Mouse (Mus musculus) cortical plate, adult 2 months (tissue): Measurements from ENCODE around the gene Hist1h2be. TPM values are rescaled to one million over a fixed set of nuclear protein-coding genes. Genes with fewer than 3 reads are reported as not detected.
"Not testable (repeated sequence)": the region's sequence is repeated elsewhere in the genome, so short reads cannot be mapped to it uniquely, and the experiment has no call there.

Source experiments
- H3K27ac ChIP-seq: fragments of 200-500 bp; 2 replicates; pipeline ENCODE4 v1.5.1; 2012; ENCODE audit warnings: low read length, control low read depth, inconsistent platforms; ENCODE audit not compliant: insufficient read depth
- H3K4me1 ChIP-seq: fragments of 200-500 bp; 2 replicates; pipeline ENCODE4 v1.6.1; 2011; ENCODE audit warnings: low read length; ENCODE audit not compliant: control insufficient read depth, insufficient read depth
- H3K4me3 ChIP-seq: fragments of 200-500 bp; 2 replicates; pipeline ENCODE4 v1.5.1; 2011; ENCODE audit warnings: mild to moderate bottlenecking, low read length, control low read depth; ENCODE audit not compliant: insufficient read depth
- CTCF ChIP-seq: fragments of 200-500 bp; IDR thresholded peaks from 2 replicates; pipeline ENCODE4 v1.5.1; 2011; ENCODE audit warnings: mild to moderate bottlenecking, control low read depth, low read length; ENCODE audit not compliant: insufficient read depth; ENCODE audit errors: extremely low read depth
- POLR2A ChIP-seq: fragments of 200-500 bp; IDR thresholded peaks from 2 replicates; pipeline ENCODE4 v1.6.1; 2011; ENCODE audit warnings: mild to moderate bottlenecking, low read length, control low read depth; ENCODE audit not compliant: insufficient read depth; ENCODE audit errors: extremely low read depth
- polyA plus RNA-seq: library from polyadenylated mRNA; depleted of rRNA; stranded (reverse); fragments of >200 nt; gene quantifications from 2 replicates; pipeline ENCODE4 v1.2.3, GENCODE M21; 2012

Gene Hist1h2be
- polyA plus RNA-seq, 1 experiment, result 4.2 TPM

DNA sequence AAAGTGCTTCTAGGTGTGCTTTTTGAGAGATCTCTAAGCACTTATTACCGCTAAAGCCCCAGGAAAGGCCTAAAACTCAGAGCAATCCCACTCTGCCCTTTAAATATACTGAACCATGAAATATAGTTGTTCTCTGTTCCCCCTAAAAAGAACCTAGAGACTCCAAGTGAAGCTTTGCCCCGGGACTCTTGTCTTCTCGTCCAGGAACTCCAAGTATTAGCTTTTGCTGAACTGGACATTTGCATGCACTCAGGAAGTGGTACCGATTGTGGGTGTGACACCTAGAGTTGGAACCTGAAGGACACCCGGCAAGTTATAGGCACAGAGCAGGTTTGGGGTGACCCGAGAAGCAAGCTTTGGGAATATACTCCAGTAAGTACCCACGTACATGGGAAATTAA lies 29.7 kb downstream of the Hist1h2be start:
- TF ChIP-seq POLR2A, result no peak
- no peak for TF ChIP-seq CTCF
- H3K4me1 ChIP-seq, result no peaks in the 10 kb centered on the region; the same call in 1 of the 2 replicates
- no peak overlapping the region for H3K27ac ChIP-seq
- H3K4me3 ChIP-seq, result no peak overlapping the region

- H3K4me3 ChIP-seq, result no peak overlapping the region; the same call in 1 of the 2 replicates
- no peak overlapping the region for H3K27ac ChIP-seq
- no peaks in the 10 kb centered on the region; the same call in 1 of the 2 replicates for H3K4me1 ChIP-seq
- no peak for TF ChIP-seq CTCF
- no peak for TF ChIP-seq POLR2A
These were observed 34.0 kb downstream of the Hist1h2be start for GRCm38 (mm10) chr13:23586940-23587225.

DNA sequence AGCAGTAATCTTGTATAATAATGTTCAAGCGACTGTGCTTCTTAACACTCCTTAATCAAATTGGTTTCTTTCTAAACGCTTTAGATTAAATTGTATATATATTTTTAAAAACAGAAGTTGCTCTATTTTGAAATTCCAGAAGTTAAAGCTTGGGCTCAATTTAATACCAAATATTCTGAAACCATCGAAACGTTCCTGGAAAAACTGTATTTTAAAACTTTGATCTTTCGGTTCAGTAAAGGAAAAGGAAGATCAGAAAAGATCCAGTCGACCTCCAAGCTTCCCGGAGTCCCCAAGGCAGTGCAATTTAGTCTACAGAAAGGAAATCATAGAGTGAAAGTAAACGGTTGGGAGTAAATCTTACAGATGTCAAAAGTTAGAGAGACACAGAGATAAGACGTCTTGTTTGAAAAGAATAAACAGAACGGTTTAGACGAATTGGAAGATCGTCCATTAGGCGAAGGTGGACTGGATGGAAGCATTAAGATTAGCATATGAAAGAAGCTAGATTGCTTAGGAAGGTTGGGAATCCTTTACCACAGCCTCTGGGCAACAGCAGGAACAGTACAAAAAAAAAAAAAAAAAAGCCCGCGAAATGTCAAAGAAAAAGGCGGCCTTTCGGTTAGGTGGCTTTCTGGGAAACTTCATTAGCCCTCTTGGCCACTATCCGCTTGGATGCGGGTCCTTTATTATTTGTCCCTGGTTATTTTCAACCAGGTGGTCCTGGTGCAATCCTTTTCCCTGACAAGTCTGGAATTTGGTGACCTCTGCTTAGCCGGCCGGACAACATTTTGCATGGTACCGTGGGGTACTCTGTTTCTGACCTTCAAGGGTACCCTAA lies 34.6 kb downstream of the Hist1h2be start:
- no peaks in the 10 kb centered on the region; the same call in 1 of the 2 replicates for H3K4me1 ChIP-seq
- H3K27ac ChIP-seq, result no peak overlapping the region
- peak overlapping the region; percentile 65 for H3K4me3 ChIP-seq
- no peak for TF ChIP-seq POLR2A
- TF ChIP-seq CTCF, result no peak

DNA sequence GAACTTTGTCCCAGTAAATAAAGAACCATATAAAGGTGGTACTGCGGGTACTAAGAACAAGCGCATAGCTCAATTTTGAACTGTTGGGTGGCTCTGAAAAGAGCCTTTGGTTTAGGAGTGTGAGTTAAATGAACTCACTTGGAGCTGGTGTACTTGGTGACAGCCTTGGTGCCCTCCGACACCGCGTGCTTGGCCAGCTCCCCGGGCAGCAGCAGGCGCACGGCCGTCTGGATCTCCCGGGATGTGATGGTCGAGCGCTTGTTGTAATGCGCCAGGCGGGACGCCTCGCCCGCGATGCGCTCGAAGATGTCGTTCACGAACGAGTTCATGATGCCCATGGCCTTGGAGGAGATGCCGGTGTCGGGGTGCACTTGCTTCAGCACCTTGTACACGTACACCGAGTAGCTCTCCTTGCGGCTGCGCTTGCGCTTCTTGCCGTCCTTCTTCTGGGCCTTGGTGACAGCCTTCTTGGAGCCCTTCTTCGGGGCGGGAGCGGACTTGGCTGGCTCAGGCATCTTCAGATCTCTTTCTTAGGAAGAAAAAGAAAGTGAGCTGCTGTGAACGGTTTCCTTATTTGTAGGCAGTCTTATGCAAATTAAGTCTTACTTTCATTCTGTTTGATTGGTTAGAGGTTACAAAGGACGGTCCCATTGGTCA lies 35.4 kb downstream of the Hist1h2be start:
- peak; percentile 91 for TF ChIP-seq POLR2A
- Histone ChIP-seq H3K27ac (peak overlapping the region; percentile 95), H3K4me3 (peak overlapping the region; percentile 65)
- H3K4me1 ChIP-seq, result not testable (repeated sequence)

- no peak for TF ChIP-seq CTCF
- TF ChIP-seq POLR2A, result 0 out of 2 replicates have a peak, but pooled peaks have one; percentile 22
- Histone ChIP-seq H3K4me3 (peak overlapping the region; percentile 65), H3K4me1 (no peaks in the 10 kb centered on the region; the same call in 1 of the 2 replicates), H3K27ac (peak overlapping the region; percentile 80)
These were observed 35.9 kb downstream of the Hist1h2be start for GRCm38 (mm10) chr13:23585029-23585441.

GRCm38 (mm10) chr13:23584331-23584730 lies 36.6 kb downstream of the Hist1h2be start:
- TF ChIP-seq POLR2A (no peak), CTCF (no peak)
- H3K4me3 ChIP-seq, result peak overlapping the region; percentile 65; the same call in 1 of the 2 replicates
- peak overlapping the region; percentile 67; the same call in 1 of the 2 replicates for H3K27ac ChIP-seq
- no peaks in the 10 kb centered on the region; the same call in 1 of the 2 replicates for H3K4me1 ChIP-seq

DNA sequence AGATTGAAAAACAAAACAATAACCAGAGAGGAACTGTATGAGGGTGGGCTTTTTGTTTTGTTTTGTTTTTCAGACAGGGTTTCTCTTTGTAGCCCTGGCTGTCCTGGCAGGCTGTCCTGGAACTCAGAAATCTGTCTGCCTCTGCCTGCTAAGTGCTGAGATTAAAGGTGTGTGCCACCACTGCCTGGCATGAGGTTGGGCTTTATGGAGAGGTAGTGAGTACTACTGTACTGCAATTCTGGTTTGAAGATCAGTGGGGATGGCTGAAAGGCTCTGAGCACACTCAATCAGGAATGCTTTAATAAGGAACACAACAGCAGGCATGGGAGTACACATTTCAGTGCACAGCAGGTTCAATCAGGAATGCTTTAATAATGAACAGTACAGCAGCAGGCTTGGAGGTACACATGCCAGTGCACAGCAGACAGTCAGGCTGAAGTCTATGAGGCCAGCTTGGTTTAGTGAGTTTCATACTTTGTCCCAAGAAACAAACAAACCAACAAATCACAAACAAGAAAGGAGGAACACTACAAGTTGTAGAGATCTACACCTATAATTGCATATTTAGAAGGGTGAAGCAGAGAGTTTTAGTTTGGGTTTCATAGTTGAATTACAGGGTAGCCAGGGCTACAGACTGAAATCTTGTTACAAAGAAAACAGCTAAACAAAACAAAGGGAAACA lies 37.4 kb downstream of the Hist1h2be start:
- Histone ChIP-seq H3K4me1 (no peaks in the 10 kb centered on the region; the same call in 1 of the 2 replicates), H3K4me3 (no peak overlapping the region), H3K27ac (no peak overlapping the region)
- TF ChIP-seq CTCF, result no peak
- no peak for TF ChIP-seq POLR2A

DNA sequence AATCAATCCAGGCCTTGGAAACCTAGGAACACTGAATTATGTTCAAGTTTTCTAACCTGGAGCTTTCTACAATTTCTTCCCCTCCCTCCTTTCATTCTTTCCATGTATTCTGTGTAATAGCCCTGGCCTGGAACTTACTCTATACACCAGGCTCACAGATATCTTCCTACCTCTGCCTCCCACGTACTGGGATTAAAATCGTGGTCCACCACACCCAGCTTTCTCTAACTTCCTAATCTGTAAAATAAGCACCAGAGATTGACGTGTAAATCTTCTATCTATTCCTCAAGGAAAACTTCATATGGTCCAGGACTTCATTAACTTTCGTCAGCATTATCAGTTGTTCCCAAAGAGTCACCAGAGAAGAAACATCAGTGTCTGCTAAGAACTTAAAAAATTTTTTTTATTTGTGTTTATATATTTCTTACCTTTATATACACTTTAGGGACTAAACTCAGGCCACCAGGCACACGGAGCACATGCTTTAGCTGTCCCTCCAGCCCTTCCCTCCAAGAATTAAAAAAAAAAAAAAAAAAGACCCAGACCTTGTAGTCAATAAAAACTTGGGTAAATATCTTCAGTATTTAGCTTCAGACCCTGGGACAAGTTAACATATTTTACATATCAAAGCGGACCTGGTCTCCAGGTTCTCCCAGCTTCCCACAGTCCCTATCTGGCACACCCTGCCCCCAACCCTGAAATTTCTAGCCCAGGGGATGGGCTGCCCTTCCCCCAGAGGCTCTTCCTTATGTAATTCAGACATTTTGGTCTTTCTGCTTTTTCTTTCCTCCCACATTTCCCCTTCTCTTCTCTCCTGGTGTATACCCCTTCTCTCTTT lies 38.5 kb downstream of the Hist1h2be start:
- TF ChIP-seq CTCF (no peak), POLR2A (no peak)
- Histone ChIP-seq H3K4me1 (no peaks in the 10 kb centered on the region; the same call in 1 of the 2 replicates), H3K27ac (0 out of 2 replicates have a peak overlapping the region, but pooled peaks have one; percentile 9), H3K4me3 (peak overlapping the region; percentile 50; the same call in 1 of the 2 replicates)

DNA sequence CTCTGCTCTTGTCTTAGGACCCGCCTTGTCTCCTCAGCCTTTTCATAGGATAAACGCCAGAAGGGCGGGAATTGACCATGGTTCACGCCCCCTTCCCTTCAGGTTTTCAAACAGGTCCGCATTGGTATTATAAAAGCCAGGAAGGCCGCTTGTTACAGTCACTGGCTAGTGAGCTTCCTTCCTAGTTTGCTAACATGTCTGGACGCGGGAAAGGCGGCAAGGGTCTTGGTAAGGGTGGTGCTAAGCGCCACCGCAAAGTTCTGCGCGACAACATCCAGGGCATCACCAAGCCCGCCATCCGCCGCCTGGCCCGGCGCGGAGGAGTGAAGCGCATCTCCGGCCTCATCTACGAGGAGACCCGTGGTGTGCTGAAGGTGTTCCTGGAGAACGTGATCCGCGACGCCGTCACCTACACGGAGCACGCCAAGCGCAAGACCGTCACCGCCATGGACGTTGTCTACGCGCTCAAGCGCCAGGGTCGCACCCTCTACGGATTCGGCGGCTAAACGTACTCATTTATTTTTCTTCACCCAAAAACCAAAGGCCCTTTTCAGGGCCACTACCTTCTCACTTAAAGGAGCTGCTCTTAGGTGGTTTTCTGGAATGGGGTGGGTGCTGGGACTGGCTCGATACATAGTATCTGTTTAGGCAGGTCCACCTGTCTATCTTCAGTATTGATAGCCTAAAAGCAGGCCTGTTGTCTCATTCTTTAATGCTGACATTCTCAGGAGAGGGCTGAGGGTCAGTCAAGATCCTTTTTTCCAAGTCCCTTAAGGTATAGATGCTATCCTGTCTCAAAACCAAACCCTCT lies 39.3 kb downstream of the Hist1h2be start, which contains the start of gene Hist1h4d:
TSS of gene Hist1h4d (plus strand) at position 191 of the 811 bp plus-strand sequence.
- TF ChIP-seq CTCF (no peak), POLR2A (peak; percentile 100)
- Histone ChIP-seq H3K4me1 (no peaks in the 10 kb centered on the region; the same call in 1 of the 2 replicates), H3K27ac (0 out of 2 replicates have a peak within 1 kb of the TSS, but pooled peaks have one; percentile 9), H3K4me3 (peak within 1 kb of the TSS; percentile 50)
